ENCODE assay signal across 22 mouse cellular contexts in genomic region chr12:117709280-117709679, GRCm38 (mm10).
DNase-seq lines count a peak whose midpoint lies in the region; ATAC-seq and TF ChIP-seq lines count a peak whose summit lies in the region.
"Had no signal": no experiment of that assay in that cellular context is flagged by ENCODE, and none has a peak within 500 bp of the region (broad histone marks: within the 10 kb centered on the region; RNA-seq: fewer than 3 reads in every experiment).

No protein-coding gene starts in this region.

- no peak overlapping the region for H3K4me3 ChIP-seq in kidney, embryonic 15.5 days (replicated peaks)
- no peak overlapping the region for H3K4me3 ChIP-seq in liver, postnatal 0 days (ENCODE audit: low read depth, low read length)
- no peak overlapping the region for H3K4me3 ChIP-seq in liver, embryonic 11.5 days (ENCODE audit: low read depth, low read length)
- H3K4me3 ChIP-seq in hindbrain, embryonic 15.5 days = no peak overlapping the region
- no peak overlapping the region for H3K4me3 ChIP-seq in midbrain, embryonic 14.5 days (replicated peaks; ENCODE audit: low read depth, low read length)
- H3K4me3 ChIP-seq: erythroblast, embryonic 14.5 days; heart, embryonic 15.5 days; liver, embryonic 15.5 days; lung, embryonic 15.5 days had no signal

- no peak for DNase-seq in kidney, postnatal 14 days
- no peak for DNase-seq in liver, postnatal 0 days
- no peak for DNase-seq in liver, embryonic 11.5 days (ENCODE audit: low spot score)
- peak; percentile 46 for DNase-seq in midbrain, embryonic 14.5 days
- DNase-seq in frontal cortex, postnatal 36 days (ENCODE audit: low spot score in 2 of 2) = no peak
- DNase-seq in urinary bladder, adult 18-20 months (ENCODE audit: low spot score in 2 of 2) = no peak
- DNase-seq: adrenal gland, adult 2 months; adrenal gland, postnatal 36 days; B cell, adult 2 months; cerebellum, adult 2 months; cerebellum, postnatal 14 days; kidney, adult 9 months; retina, postnatal 1 day; right cerebral cortex, postnatal 14 days had no signal

- H3K4me2 ChIP-seq in kidney, embryonic 15.5 days = no peak overlapping the region
- peak overlapping the region; percentile 27; the same call in 1 of the 2 replicates for H3K4me2 ChIP-seq in liver, postnatal 0 days (ENCODE audit: low read depth, low read length)
- no peak overlapping the region for H3K4me2 ChIP-seq in liver, embryonic 11.5 days
- H3K4me2 ChIP-seq in hindbrain, embryonic 15.5 days = peak overlapping the region; percentile 26; the same call in 1 of the 2 replicates
- peak overlapping the region; percentile 20; the same call in 1 of the 2 replicates for H3K4me2 ChIP-seq in midbrain, embryonic 14.5 days (ENCODE audit: low read length)
- H3K4me2 ChIP-seq: heart, embryonic 15.5 days; liver, embryonic 15.5 days; lung, embryonic 15.5 days had no signal

- TF ChIP-seq EP300 in liver, postnatal 0 days (IDR thresholded peaks at IDR 0.05; ENCODE audit: low read depth) = no peak

- H3K4me1 ChIP-seq in kidney, embryonic 15.5 days = no peaks in the 10 kb centered on the region
- H3K4me1 ChIP-seq in liver, postnatal 0 days (ENCODE audit: insufficient read depth) = 0 out of 2 replicates have a peak, but pooled peaks cover 2% of the 10 kb centered on the region
- no peaks in the 10 kb centered on the region for H3K4me1 ChIP-seq in liver, embryonic 11.5 days (replicated peaks; ENCODE audit: control insufficient read depth, insufficient read depth, low read length)
- peaks cover 9% of the 10 kb centered on the region for H3K4me1 ChIP-seq in hindbrain, embryonic 15.5 days (replicated peaks)
- peaks cover 14% of the 10 kb centered on the region; the same call in 1 of the 2 replicates for H3K4me1 ChIP-seq in midbrain, embryonic 14.5 days (ENCODE audit: control insufficient read depth, insufficient read depth, low read length)
- H3K4me1 ChIP-seq: liver, embryonic 15.5 days; lung, embryonic 15.5 days had no signal

- TF ChIP-seq CTCF in liver, postnatal 0 days (IDR thresholded peaks at IDR 0.05; ENCODE audit: low read depth) = no peak

- WGBS in kidney, embryonic 15.5 days = 72% methylated on average over 12 of the region's 12 CpGs
- 56% methylated on average over 12 of the region's 12 CpGs for WGBS in liver, postnatal 0 days (ENCODE audit: insufficient replicate concordance)
- 80% methylated on average over 12 of the region's 12 CpGs for WGBS in liver, embryonic 11.5 days
- WGBS in hindbrain, embryonic 15.5 days = 40% methylated on average over 12 of the region's 12 CpGs
- 37% methylated on average over 12 of the region's 12 CpGs for WGBS in midbrain, embryonic 14.5 days

- H3K36me3 ChIP-seq in kidney, embryonic 15.5 days = 0 out of 2 replicates have a peak, but pooled peaks cover 3% of the 10 kb centered on the region
- no peaks in the 10 kb centered on the region for H3K36me3 ChIP-seq in liver, postnatal 0 days (replicated peaks; ENCODE audit: insufficient read depth, low read length)
- no peaks in the 10 kb centered on the region for H3K36me3 ChIP-seq in liver, embryonic 11.5 days (ENCODE audit: control insufficient read depth, insufficient read depth, low read length)
- H3K36me3 ChIP-seq in hindbrain, embryonic 15.5 days = 0 out of 2 replicates have a peak, but pooled peaks cover 4% of the 10 kb centered on the region
- no peaks in the 10 kb centered on the region for H3K36me3 ChIP-seq in midbrain, embryonic 14.5 days (ENCODE audit: control insufficient read depth, insufficient read depth, low read length)
- H3K36me3 ChIP-seq: heart, embryonic 15.5 days; liver, embryonic 15.5 days had no signal

- no peak overlapping the region for H3K9ac ChIP-seq in kidney, embryonic 15.5 days
- H3K9ac ChIP-seq in liver, postnatal 0 days (replicated peaks) = no peak overlapping the region
- no peak overlapping the region for H3K9ac ChIP-seq in liver, embryonic 11.5 days (ENCODE audit: low read depth, low read length)
- no peak overlapping the region for H3K9ac ChIP-seq in hindbrain, embryonic 15.5 days
- H3K9ac ChIP-seq in midbrain, embryonic 14.5 days (replicated peaks; ENCODE audit: low read length) = no peak overlapping the region
- H3K9ac ChIP-seq: heart, embryonic 15.5 days; liver, embryonic 15.5 days; lung, embryonic 15.5 days had no signal

- no peaks in the 10 kb centered on the region for H3K9me3 ChIP-seq in kidney, embryonic 15.5 days (replicated peaks)
- no peaks in the 10 kb centered on the region for H3K9me3 ChIP-seq in liver, postnatal 0 days (ENCODE audit: low read length)
- no peaks in the 10 kb centered on the region for H3K9me3 ChIP-seq in liver, embryonic 11.5 days (ENCODE audit: control insufficient read depth, low read length)
- H3K9me3 ChIP-seq in hindbrain, embryonic 15.5 days = no peaks in the 10 kb centered on the region
- H3K9me3 ChIP-seq in midbrain, embryonic 14.5 days (ENCODE audit: control insufficient read depth, low read length) = no peaks in the 10 kb centered on the region
- H3K9me3 ChIP-seq: heart, embryonic 15.5 days; liver, embryonic 15.5 days; lung, embryonic 15.5 days had no signal

- no peak overlapping the region for H3K27ac ChIP-seq in kidney, embryonic 15.5 days
- H3K27ac ChIP-seq in liver, postnatal 0 days (ENCODE audit: low read depth) = no peak overlapping the region
- no peak overlapping the region for H3K27ac ChIP-seq in liver, embryonic 11.5 days (ENCODE audit: low read depth, low read length)
- H3K27ac ChIP-seq in hindbrain, embryonic 15.5 days (replicated peaks) = 0 out of 2 replicates have a peak overlapping the region, but pooled peaks have one; percentile 18
- H3K27ac ChIP-seq in midbrain, embryonic 14.5 days (replicated peaks; ENCODE audit: low read depth, low read length) = peak overlapping the region; percentile 33
- H3K27ac ChIP-seq: heart, embryonic 15.5 days; liver, embryonic 15.5 days; lung, embryonic 15.5 days had no signal

- H3K27me3 ChIP-seq in kidney, embryonic 15.5 days = no peaks in the 10 kb centered on the region
- no peaks in the 10 kb centered on the region for H3K27me3 ChIP-seq in liver, postnatal 0 days (ENCODE audit: insufficient read depth, low read length)
- H3K27me3 ChIP-seq in liver, embryonic 11.5 days (replicated peaks; ENCODE audit: control insufficient read depth, insufficient read depth, low read length) = no peaks in the 10 kb centered on the region
- H3K27me3 ChIP-seq in hindbrain, embryonic 15.5 days = no peaks in the 10 kb centered on the region
- H3K27me3 ChIP-seq in midbrain, embryonic 14.5 days (ENCODE audit: control insufficient read depth, insufficient read depth, low read length) = no peaks in the 10 kb centered on the region
- H3K27me3 ChIP-seq: heart, embryonic 15.5 days; liver, embryonic 15.5 days; lung, embryonic 15.5 days had no signal

- peak; percentile 62 for ATAC-seq in kidney, embryonic 15.5 days (replicated peaks; ENCODE audit: low FRiP score)
- ATAC-seq in liver, postnatal 0 days = 0 out of 2 replicates have a peak, but pooled peaks have one; percentile 40
- no peak for ATAC-seq in liver, embryonic 11.5 days (replicated peaks; ENCODE audit: low FRiP score)
- no peak for ATAC-seq in hindbrain, embryonic 15.5 days (ENCODE audit: low FRiP score, low read depth)
- ATAC-seq in midbrain, embryonic 14.5 days (ENCODE audit: low FRiP score, low TSS enrichment) = no peak
- ATAC-seq: forebrain, embryonic 16.5 days; intestine, postnatal 0 days had no signal

Comparison
In these comparisons a context has a peak if more than half of its experiments do, and no peak if none do; other contexts are left out.
1. ATAC-seq: peak in kidney, embryonic 15.5 days (single experiment) and liver, postnatal 0 days (single experiment); none in liver, embryonic 11.5 days (single experiment), hindbrain, embryonic 15.5 days (single experiment) and midbrain, embryonic 14.5 days (single experiment).
2. H3K4me2 ChIP-seq: peak in liver, postnatal 0 days (single experiment), hindbrain, embryonic 15.5 days (single experiment) and midbrain, embryonic 14.5 days (single experiment); none in kidney, embryonic 15.5 days (single experiment) and liver, embryonic 11.5 days (single experiment).
3. H3K27ac ChIP-seq: peak in hindbrain, embryonic 15.5 days (single experiment) and midbrain, embryonic 14.5 days (single experiment); none in kidney, embryonic 15.5 days (single experiment), liver, postnatal 0 days (single experiment) and liver, embryonic 11.5 days (single experiment).